Mouse (Mus musculus): ENCODE data around the gene Ipo13. TPM values are rescaled to one million over a fixed set of nuclear protein-coding genes. Genes with fewer than 3 reads are reported as not detected.

The Ipo13 gene
- 39.2 and 44.2 TPM in 2 replicates for polyA plus RNA-seq (2014; fragmentation: Nextera tagmentation; extraction: Ambion mirVana)

GRCm38 (mm10) chr4:117914591-117915442, at the start of gene Ipo13:
Gene Ipo13 (minus strand): TSS chr4:117914999.
- WGBS, result under 1% methylated on average over 61 of the region's 61 CpGs
- Histone ChIP-seq H3K36me3 (ENCODE audit: insufficient read depth) (peaks cover 22% of the 10 kb centered on the region), H3K27ac (ENCODE audit: low read depth) (peak within 1 kb of the TSS; percentile 89), H3K4me1 (ENCODE audit: insufficient read depth) (peaks cover 19% of the 10 kb centered on the region), H3K9me3 (ENCODE audit: low read depth, low read length) (no peaks in the 10 kb centered on the region), H3K4me3 (ENCODE audit: low read depth, low read length) (peak within 1 kb of the TSS; percentile 81), H3K9ac (peak within 1 kb of the TSS; percentile 75), H3K27me3 (ENCODE audit: insufficient read depth, low read length) (no peaks in the 10 kb centered on the region), H3K4me2 (peak within 1 kb of the TSS; percentile 99)
- ATAC-seq (ENCODE audit: insufficient read depth) (peak; percentile 95), DNase-seq (peak; percentile 97)
- peak; percentile 58 for TF ChIP-seq CTCF (IDR thresholded peaks at IDR 0.05; ENCODE audit: low read depth)

GRCm38 (mm10) chr4:117957492-117957891, 42.7 kb upstream of the Ipo13 start:
- DNase-seq (no peak), ATAC-seq (ENCODE audit: insufficient read depth) (no peak)
- H3K9me3 ChIP-seq (ENCODE audit: low read depth, low read length), result no peaks in the 10 kb centered on the region
- H3K4me3 ChIP-seq (ENCODE audit: low read depth, low read length), result no peak overlapping the region
- H3K4me2 ChIP-seq, result no peak overlapping the region
- H3K27ac ChIP-seq (ENCODE audit: low read depth), result no peak overlapping the region
- no peaks in the 10 kb centered on the region for H3K27me3 ChIP-seq (ENCODE audit: insufficient read depth, low read length)
- H3K9ac ChIP-seq, result no peak overlapping the region
- TF ChIP-seq CTCF (IDR thresholded peaks at IDR 0.05; ENCODE audit: low read depth), result no peak
- WGBS, result 46% methylated on average over 4 of the region's 4 CpGs
- H3K4me1 ChIP-seq (ENCODE audit: insufficient read depth), result no peaks in the 10 kb centered on the region
- H3K36me3 ChIP-seq (ENCODE audit: insufficient read depth), result peaks cover 21% of the 10 kb centered on the region

- H3K9ac ChIP-seq, result no peak overlapping the region
- WGBS, result 74% methylated on average over 7 of the region's 7 CpGs
- TF ChIP-seq CTCF (IDR thresholded peaks at IDR 0.05; ENCODE audit: low read depth), result no peak
- H3K9me3 ChIP-seq (ENCODE audit: low read depth, low read length), result no peaks in the 10 kb centered on the region; the same call in 1 of the 2 replicates
- H3K4me2 ChIP-seq, result no peak overlapping the region
- H3K4me3 ChIP-seq (ENCODE audit: low read depth, low read length), result no peak overlapping the region
- H3K4me1 ChIP-seq (ENCODE audit: insufficient read depth), result no peaks in the 10 kb centered on the region
- H3K36me3 ChIP-seq (ENCODE audit: insufficient read depth), result peaks cover 13% of the 10 kb centered on the region
- no peaks in the 10 kb centered on the region for H3K27me3 ChIP-seq (ENCODE audit: insufficient read depth, low read length)
- ATAC-seq (ENCODE audit: insufficient read depth), result no peak
- H3K27ac ChIP-seq (ENCODE audit: low read depth), result no peak overlapping the region
- no peak for DNase-seq
These were observed 32.7 kb upstream of the Ipo13 start for GRCm38 (mm10) chr4:117947493-117947892.

- H3K27ac ChIP-seq (ENCODE audit: low read depth), result no peak overlapping the region
- no peaks in the 10 kb centered on the region for H3K9me3 ChIP-seq (ENCODE audit: low read depth, low read length)
- no peak overlapping the region for H3K4me3 ChIP-seq (ENCODE audit: low read depth, low read length)
- DNase-seq, result no peak
- TF ChIP-seq CTCF (IDR thresholded peaks at IDR 0.05; ENCODE audit: low read depth), result no peak
- ATAC-seq (ENCODE audit: insufficient read depth), result peak; percentile 66
- 79% methylated on average over 11 of the region's 11 CpGs for WGBS
- no peak overlapping the region for H3K9ac ChIP-seq
- H3K36me3 ChIP-seq (ENCODE audit: insufficient read depth), result 0 out of 2 replicates have a peak, but pooled peaks cover 8% of the 10 kb centered on the region
- H3K4me1 ChIP-seq (ENCODE audit: insufficient read depth), result no peaks in the 10 kb centered on the region
- H3K4me2 ChIP-seq, result no peak overlapping the region
- no peaks in the 10 kb centered on the region for H3K27me3 ChIP-seq (ENCODE audit: insufficient read depth, low read length)
These were observed 32.0 kb upstream of the Ipo13 start for GRCm38 (mm10) chr4:117946639-117947305.

GRCm38 (mm10) chr4:117943317-117943716, 28.5 kb upstream of the Ipo13 start:
- H3K4me2 ChIP-seq, result no peak overlapping the region
- no peak for TF ChIP-seq CTCF (IDR thresholded peaks at IDR 0.05; ENCODE audit: low read depth)
- H3K4me3 ChIP-seq (ENCODE audit: low read depth, low read length), result no peak overlapping the region
- H3K27me3 ChIP-seq (ENCODE audit: insufficient read depth, low read length), result no peaks in the 10 kb centered on the region
- ATAC-seq (ENCODE audit: insufficient read depth) (no peak), DNase-seq (no peak)
- H3K36me3 ChIP-seq (ENCODE audit: insufficient read depth), result peaks cover 9% of the 10 kb centered on the region; the same call in 1 of the 2 replicates
- no peak overlapping the region for H3K9ac ChIP-seq
- H3K27ac ChIP-seq (ENCODE audit: low read depth), result no peak overlapping the region
- WGBS, result 22% methylated on average over 5 of the region's 5 CpGs
- no peaks in the 10 kb centered on the region for H3K9me3 ChIP-seq (ENCODE audit: low read depth, low read length)
- no peaks in the 10 kb centered on the region for H3K4me1 ChIP-seq (ENCODE audit: insufficient read depth)

GRCm38 (mm10) chr4:117936964-117937363, 22.2 kb upstream of the Ipo13 start:
- no peaks in the 10 kb centered on the region for H3K27me3 ChIP-seq (ENCODE audit: insufficient read depth, low read length)
- H3K4me3 ChIP-seq (ENCODE audit: low read depth, low read length), result no peak overlapping the region
- H3K9me3 ChIP-seq (ENCODE audit: low read depth, low read length), result no peaks in the 10 kb centered on the region
- no peaks in the 10 kb centered on the region for H3K4me1 ChIP-seq (ENCODE audit: insufficient read depth)
- DNase-seq (no peak), ATAC-seq (ENCODE audit: insufficient read depth) (no peak)
- 95% methylated on average over 5 of the region's 5 CpGs for WGBS
- H3K9ac ChIP-seq, result no peak overlapping the region
- no peak overlapping the region for H3K4me2 ChIP-seq
- TF ChIP-seq CTCF (IDR thresholded peaks at IDR 0.05; ENCODE audit: low read depth), result 0 out of 2 replicates have a peak, but pooled peaks have one; percentile 12
- H3K36me3 ChIP-seq (ENCODE audit: insufficient read depth), result peaks cover 12% of the 10 kb centered on the region; the same call in 1 of the 2 replicates
- H3K27ac ChIP-seq (ENCODE audit: low read depth), result no peak overlapping the region

GRCm38 (mm10) chr4:117934081-117934480, 19.3 kb upstream of the Ipo13 start:
- 83% methylated on average over 4 of the region's 4 CpGs for WGBS
- no peak for TF ChIP-seq CTCF (IDR thresholded peaks at IDR 0.05; ENCODE audit: low read depth)
- no peak for ATAC-seq (ENCODE audit: insufficient read depth)

More at GRCm38 (mm10) chr4:117934081-117934480, 19.3 kb upstream of the Ipo13 start:
- DNase-seq, result no peak
- Histone ChIP-seq H3K4me1 (ENCODE audit: insufficient read depth) (no peaks in the 10 kb centered on the region), H3K27ac (ENCODE audit: low read depth) (no peak overlapping the region), H3K4me3 (ENCODE audit: low read depth, low read length) (no peak overlapping the region), H3K9me3 (ENCODE audit: low read depth, low read length) (no peaks in the 10 kb centered on the region), H3K9ac (no peak overlapping the region), H3K4me2 (no peak overlapping the region), H3K36me3 (ENCODE audit: insufficient read depth) (peaks cover 5% of the 10 kb centered on the region; the same call in 1 of the 2 replicates), H3K27me3 (ENCODE audit: insufficient read depth, low read length) (0 out of 2 replicates have a peak, but pooled peaks cover 6% of the 10 kb centered on the region)
